Mouse (Mus musculus): ENCODE results near the gene Cacng3. TPM values are rescaled to one million over a fixed set of nuclear protein-coding genes. Genes with fewer than 3 reads are reported as not detected.

The Cacng3 gene
- polyA plus RNA-seq (2021; fragmentation: Nextera tagmentation): 83.3 and 124 TPM in 2 replicates
- long read RNA-seq, experiment 1, transcript Cacng3-201 (4 exons, 2,777 nt): major isoform, 340 of 372 reads
- long read RNA-seq, experiment 1, partial matches to known transcripts: 8 of 372 reads
- long read RNA-seq, experiment 1, other reads (novel, unspliced or antisense): 20 of 372 reads
- long read RNA-seq, experiment 2, transcript Cacng3-201 (4 exons, 2,777 nt): major isoform, 58 of 99 reads
- long read RNA-seq, experiment 2, partial matches to known transcripts: 39 of 99 reads
- long read RNA-seq, experiment 2, other reads (novel, unspliced or antisense): 2 of 99 reads

GRCm38 (mm10) chr7:122670442-122670872, at the start of gene Cacng3:
Gene Cacng3 (plus strand): TSS chr7:122670492.

